Mouse (Mus musculus): ENCODE measurements around the gene Sik2.

The Sik2 gene

GRCm38 (mm10) chr9:50874031-50874430 is 134.8 kb downstream of the Sik2 start:
- CTCF ChIA-PET = no interaction called here

DNA sequence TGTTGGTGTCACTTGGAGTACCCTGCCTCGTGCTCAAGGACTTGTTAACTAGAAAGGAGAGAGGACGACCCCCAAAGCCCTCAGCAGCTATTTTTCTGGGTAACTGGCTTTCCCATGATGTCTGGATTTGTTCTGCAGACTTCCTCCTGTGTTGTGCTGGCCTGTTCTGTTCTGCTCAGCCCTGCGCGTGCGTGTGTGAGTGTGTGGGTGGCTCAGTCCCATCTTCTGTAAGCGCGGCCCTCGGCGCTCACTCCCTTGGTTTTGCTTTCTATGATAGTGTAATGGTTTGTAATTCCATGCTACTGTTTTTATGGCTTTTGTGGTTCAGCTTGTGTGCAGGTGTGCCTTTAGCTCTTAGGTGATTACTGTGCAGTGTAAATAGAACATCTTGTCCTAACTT is 135.7 kb downstream of the Sik2 start:
- CTCF ChIA-PET = no interaction called here

- CTCF ChIA-PET = no interaction called here
Observed at GRCm38 (mm10) chr9:50868182-50868581, 140.7 kb downstream of the Sik2 start.

- CTCF ChIA-PET = interaction anchor here (1.4 kb wide), 1 partner anchor 13 kb away, joined by 3 read pairs; no protein-coding TSS in a partner anchor
Observed at GRCm38 (mm10) chr9:50867015-50867414, 141.9 kb downstream of the Sik2 start.

GRCm38 (mm10) chr9:50865803-50866202 is 143.1 kb downstream of the Sik2 start:
- CTCF ChIA-PET = no interaction called here

DNA sequence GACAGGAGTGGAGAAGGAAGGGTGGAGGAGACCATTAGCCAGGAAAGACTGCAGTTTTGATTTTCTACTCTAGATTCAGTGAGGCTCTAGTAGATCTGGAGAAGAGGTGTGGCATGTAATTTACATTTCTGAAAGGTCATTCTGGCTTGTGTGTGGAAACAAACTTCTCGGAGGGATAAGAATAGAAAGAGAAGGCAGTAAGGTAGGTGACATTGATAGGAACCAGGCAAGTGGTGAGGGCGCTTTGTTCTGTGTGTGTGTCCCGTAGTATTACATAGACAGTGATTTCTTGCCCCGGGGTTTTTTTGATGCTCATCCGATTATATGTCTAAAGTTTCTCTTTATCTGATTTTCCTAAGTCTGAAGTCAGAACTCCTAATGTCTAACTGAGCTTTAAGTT is 144.0 kb downstream of the Sik2 start:
- CTCF ChIA-PET = no interaction called here

DNA sequence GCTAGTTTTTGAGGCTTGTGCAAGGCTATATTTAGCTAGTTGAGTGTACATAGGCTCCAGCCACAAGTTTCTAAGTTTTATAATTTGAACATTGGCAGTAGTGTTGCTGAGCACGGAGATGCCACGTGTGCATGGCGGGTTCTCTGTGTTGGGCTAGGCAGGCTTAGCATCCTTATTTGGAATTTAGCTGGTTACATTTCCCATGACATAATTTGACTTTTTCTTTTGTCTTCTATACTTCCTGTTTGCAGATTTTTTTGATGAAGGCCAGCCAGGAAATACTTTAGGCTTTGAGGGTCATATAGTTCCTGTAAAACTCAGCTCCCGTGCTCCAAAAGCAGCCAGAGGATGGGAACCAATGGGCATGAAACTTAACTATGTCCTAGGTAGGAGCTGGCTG is 145.0 kb downstream of the Sik2 start:
- CTCF ChIA-PET = no interaction called here

DNA sequence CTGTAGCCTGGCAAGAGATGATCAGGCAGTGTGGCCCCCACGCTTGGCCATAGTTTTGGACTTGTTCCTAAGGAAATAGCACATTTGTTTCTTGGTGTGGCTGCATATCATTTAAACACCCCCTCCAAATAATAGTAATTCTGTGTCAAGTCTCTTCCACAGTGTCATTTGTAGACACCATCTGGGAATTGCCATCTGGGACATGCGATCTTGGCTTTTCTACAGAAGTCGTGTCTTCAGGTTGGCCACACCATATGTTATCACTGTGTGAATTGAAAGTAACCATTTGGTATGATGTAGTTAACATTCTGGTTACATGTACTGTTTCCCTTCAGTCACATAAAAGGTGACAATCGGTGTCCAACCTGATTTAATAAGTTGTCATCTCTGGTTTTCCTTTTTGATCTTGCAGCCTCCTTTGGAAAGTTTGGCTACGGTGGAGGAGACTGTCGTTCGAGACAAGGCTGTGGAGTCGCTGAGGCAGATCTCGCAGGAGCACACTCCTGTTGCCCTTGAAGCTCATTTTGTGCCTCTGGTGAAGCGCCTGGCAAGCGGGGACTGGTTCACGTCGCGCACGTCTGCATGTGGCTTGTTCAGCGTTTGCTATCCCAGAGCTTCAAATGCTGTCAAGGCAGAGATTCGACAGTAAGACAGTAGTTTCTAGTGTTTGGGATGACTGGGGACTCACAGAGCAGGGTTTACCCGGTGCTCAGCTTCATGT is 147.6 kb downstream of the Sik2 start:
- CTCF ChIA-PET = no interaction called here

GRCm38 (mm10) chr9:50858681-50859080 is 150.2 kb downstream of the Sik2 start:
- CTCF ChIA-PET = no interaction called here

GRCm38 (mm10) chr9:50857082-50857641 is 151.7 kb downstream of the Sik2 start:
- CTCF ChIA-PET = no interaction called here

GRCm38 (mm10) chr9:50856341-50857081 is 152.4 kb downstream of the Sik2 start:
- CTCF ChIA-PET = no interaction called here

GRCm38 (mm10) chr9:50855780-50856179 is 153.1 kb downstream of the Sik2 start:
- CTCF ChIA-PET = no interaction called here

DNA sequence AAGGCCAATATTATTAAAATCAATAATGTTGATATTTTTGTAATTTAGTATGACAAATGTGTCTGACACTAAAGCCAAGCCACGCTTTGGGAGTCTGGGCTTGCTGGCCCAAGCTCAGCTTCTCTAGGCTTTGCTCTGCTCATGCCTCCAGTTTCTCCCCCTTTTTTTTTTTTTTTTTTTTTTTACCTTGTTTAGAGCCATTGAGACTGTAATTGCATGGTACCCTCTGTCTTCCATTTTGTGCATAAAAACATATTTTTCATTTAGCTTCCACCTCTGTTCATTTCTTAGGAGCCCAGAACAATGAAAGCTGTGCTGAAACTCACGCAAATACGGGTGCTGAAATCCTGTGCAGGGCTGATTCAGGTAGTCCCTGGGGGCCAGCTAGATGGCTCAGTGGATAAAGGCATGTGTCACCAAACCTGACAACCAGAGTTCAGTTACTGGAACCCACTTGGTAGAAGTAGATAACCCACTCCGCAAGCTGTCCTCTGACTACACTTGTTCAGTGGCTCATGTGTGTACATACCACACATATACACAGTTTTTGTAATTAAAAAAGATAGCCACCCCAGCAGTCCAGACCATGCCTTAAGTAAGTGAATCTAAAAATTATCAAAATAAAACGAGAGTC is 153.6 kb downstream of the Sik2 start:
- CTCF ChIA-PET = interaction anchor here (1.1 kb wide), 1 partner anchor 12 kb away, joined by 3 read pairs; no protein-coding TSS in a partner anchor

- CTCF ChIA-PET = interaction anchor here (0.6 to 1.1 kb wide), 3 partner anchors 13 to 303 kb away, joined by 3 to 6 read pairs (median 3); no protein-coding TSS in a partner anchor
Observed at GRCm38 (mm10) chr9:50854376-50854775, 154.5 kb downstream of the Sik2 start.

- CTCF ChIA-PET = interaction anchor here (0.6 kb wide), 2 partner anchors 118 to 185 kb away, joined by 3 read pairs; no protein-coding TSS in a partner anchor
Observed at GRCm38 (mm10) chr9:50852634-50853349, 156.1 kb downstream of the Sik2 start.

- CTCF ChIA-PET = interaction anchor here (0.8 to 1.1 kb wide), 2 partner anchors 199 to 201 kb away, joined by 3 to 4 read pairs; no protein-coding TSS in a partner anchor
Observed at GRCm38 (mm10) chr9:50850713-50851112, 158.2 kb downstream of the Sik2 start.

GRCm38 (mm10) chr9:50850271-50850670 is 158.6 kb downstream of the Sik2 start:
- CTCF ChIA-PET = interaction anchor here (0.8 to 1.1 kb wide), 2 partner anchors 198 to 201 kb away, joined by 3 to 4 read pairs; no protein-coding TSS in a partner anchor

DNA sequence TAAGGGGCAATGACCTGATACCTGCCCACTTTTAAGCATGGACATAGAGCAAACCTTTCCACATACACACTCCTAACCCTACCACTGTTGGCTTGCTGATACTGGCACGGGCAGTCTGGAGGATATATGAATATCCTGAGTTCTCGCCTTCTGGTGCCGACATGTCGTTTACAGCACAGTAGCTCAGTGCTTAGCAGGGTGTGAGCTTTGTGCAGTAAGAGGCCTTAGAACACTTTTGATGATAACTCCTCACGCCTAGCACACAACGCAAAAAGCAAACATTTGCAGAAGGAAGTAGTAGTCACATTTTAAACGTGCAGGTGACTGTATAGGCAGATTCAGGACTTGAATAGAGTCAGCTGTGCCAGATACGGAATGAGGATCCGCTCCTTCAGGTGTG is 159.1 kb downstream of the Sik2 start:
- CTCF ChIA-PET = interaction anchor here (0.5 to 1.1 kb wide), 2 partner anchors 75 to 202 kb away, joined by 4 read pairs; partner anchors contain the start of gene Alg9

DNA sequence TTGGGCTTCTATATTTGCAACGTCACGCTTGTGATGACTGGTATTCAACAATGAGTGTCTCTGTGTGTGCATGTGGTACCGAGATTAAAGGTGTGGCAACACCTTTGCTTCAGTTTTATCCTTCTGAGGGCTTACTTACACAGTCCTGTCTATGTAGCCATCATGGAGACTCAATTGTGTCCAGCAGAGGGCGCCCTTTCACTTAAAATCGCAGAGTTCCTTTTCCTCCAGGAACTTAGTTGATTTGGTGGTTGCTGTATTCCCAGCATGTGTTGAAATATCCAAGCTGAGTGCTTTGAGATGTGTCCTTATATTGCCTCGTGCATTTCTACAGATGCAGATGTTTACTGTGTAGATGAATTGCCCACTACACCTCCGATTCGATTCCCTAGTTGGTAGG is 159.6 kb downstream of the Sik2 start:
- CTCF ChIA-PET = interaction anchor here (0.5 to 0.6 kb wide), 2 partner anchors 75 to 273 kb away, joined by 4 read pairs; partner anchors contain the start of gene Alg9

- CTCF ChIA-PET = interaction anchor here (0.6 kb wide), 1 partner anchor 273 kb away, joined by 4 read pairs; no protein-coding TSS in a partner anchor
Observed at GRCm38 (mm10) chr9:50848821-50849220, 160.1 kb downstream of the Sik2 start.

Measured in spleen, embryonic (tissue).